Mouse (Mus musculus) heart, postnatal 0 days (tissue): ENCODE results near the gene 4933428G20Rik.

Experiments
- CTCF ChIP-seq: IDR thresholded peaks from 2 replicates; pipeline ENCODE4 v1.5.1; 2016; ENCODE audit warnings: antibody characterized with exemption, control low read depth, low read depth
- EP300 ChIP-seq: IDR thresholded peaks from 2 replicates; pipeline ENCODE4 v1.6.1; 2016; ENCODE audit warnings: antibody characterized with exemption, low read depth

DNA sequence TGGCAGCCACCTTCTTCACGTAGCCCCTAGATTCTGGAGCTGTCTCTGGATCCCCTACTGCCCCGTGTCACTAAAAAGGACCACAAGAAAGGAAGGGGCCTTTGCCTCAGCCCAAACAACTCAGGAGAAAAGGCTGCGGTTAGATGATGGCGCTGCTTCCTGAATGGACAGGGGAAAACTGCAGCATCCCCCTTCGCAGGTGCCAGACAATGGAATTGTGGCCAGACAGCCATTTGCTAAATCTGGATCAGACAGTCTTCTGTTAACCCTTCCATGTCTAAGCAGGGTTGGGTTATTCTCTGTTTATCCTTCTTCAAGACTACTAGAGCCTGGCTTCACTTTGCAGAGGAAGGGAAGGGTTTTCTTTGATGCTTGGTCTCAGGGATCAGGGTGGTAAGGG lies 30.8 kb upstream of the 4933428G20Rik start:
- no peak for TF ChIP-seq CTCF
- TF ChIP-seq EP300 = no peak
